Mouse (Mus musculus) heart, adult 8-10 months (tissue): ENCODE measurements around the gene Pigp. TPM values are rescaled to one million over a fixed set of nuclear protein-coding genes. Genes with fewer than 3 reads are reported as not detected.

Experiments used
- DNase-seq: peaks from one replicate; pipeline ENCODE4 v3.0.0; 2022; ENCODE audit warnings: low spot score
- total RNA-seq, 4 experiments: library from RNA; stranded (reverse); gene quantifications; 2 replicates each; pipeline ENCODE4 v1.2.4; 2022

Gene Pigp
- total RNA-seq, 4 experiments from 2014 or later = 130 to 147 (median 134) TPM

DNA sequence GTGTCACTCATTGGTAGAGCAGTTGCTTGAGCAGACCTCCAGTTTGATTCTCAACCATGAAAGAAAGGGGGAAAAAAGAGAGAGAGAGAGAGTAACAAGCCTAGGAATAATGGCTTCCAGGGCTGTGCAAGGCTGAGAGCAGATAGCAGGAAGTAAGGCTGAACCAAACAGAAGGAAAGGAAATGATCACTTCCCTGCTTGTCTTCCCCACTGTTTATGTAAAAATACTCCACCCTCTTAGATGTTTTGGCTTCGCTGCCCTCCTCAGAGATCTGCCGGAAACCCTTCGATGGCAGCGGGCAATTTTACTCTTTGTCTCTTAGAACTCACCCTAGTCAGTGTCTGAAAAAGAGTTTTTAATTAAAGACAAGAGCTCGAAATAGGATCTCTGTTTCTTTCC is 48.0 kb downstream of the Pigp start:
- no peak for DNase-seq

DNA sequence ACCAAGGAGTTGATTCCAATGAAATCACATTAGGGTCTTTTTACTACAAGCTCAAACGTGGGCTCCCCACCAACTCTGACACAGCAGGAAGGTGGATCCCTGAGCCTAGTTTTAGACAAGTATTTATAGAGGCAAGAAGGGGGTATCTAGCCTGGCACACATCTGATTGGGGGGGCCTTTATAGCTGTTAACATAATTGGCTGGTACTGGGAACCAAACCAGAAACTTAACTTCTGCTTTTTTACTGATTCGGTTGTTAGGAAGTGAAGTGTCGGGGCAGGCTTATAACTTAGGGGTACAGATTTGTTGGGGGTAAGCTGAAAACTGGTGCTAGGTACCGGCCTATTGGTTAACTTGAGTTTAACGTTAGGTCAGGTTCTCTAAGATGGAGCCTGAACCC is 51.4 kb downstream of the Pigp start:
- no peak for DNase-seq

DNA sequence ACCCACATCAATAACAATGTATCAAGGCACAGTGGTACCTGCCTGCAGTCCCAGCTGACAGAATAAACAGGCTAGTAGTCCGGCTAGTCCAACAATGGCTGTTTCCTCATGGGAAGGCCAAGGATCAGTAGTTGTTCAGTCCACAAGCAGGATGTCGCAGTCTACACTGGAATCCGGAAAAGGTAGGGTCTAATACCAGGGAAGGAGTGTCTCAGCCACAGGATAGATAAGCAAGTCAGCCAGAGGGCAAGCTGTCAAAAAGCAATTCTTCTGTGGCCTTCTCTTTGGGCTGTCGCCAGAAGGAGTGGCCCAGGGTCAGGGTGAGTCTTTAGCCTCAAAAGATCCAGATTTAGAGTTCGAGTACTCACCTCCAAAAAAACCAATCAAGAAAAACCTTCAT is 53.9 kb downstream of the Pigp start:
- peak; percentile 68 for DNase-seq

DNA sequence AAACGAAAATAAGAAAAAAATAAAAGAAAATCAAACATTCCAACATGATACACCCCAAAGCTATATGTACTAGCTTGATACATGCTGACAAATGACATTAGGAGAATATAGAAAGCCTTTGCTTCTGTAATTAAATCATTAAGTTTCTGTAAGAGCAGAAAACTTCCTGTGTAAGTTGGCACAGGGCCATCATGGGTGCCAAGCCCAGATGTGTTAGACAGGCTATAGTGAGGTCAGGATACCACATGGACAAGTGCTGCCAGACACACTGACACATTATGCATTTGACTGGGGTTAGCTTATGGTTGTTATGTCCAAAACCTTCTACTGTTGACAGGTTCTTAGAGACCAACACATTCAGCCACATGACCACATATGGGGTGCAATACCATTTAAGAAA is 56.4 kb downstream of the Pigp start:
- no peak for DNase-seq

DNA sequence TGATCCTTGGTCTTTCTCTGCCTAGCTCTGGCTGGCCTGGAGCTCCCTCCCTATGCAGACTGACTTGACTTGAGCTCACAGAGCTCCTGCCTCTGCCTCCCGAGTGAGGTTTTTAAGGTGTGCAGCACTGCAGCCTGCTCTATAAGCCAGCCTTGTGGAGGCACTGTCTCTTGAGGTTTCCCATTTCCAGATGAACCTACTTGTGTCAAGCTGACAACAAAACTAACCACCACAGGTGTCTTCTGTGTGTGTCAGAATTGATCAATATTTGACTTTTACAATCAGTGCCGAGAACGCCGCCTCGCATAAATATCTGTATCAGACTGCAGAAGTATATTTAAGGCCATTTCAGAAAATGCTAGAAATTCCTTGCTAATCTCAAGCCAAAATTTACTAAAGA is 57.0 kb downstream of the Pigp start:
- no peak for DNase-seq

DNA sequence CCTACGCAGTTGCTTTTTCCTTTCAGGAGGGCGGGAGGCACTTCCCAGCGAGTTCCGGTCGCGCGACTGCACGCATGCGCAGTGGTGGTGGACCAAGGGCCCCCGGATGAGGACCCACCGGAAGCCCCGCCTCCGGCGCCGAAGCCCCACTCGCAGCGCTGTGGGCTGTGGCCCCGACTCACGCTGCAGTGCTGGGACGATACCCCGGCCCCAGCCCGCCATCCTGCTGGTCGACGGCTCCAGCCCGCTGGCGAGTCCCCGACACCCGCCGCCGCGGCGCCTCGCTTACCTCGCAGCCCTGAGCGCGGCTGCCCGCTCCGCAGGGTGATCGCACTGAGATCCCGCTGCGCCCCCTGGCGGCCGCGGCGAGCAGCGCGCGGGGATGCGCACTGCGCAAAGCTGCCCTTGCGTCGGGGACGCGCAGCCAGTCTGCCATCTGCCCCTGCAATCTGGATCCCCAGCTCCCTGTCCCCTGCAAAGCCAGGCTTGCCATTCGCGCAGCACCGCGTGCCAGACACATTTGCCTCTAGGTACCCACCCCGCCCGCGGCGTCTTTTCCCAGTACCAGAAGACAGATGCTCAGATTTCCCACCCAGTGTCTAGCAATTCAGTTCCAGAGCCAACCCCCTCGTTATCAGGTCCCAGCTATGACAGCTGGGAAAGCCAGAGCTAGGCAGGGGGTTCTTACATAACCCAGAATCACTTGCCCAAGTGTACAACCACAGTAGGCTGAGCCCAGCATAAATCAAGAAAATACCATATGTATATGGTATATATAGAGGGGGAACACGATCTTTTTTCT is 58.2 kb downstream of the Pigp start, which contains the start of gene Hlcs:
Gene Hlcs, minus strand, starts transcription at position 343 of the 802 bp plus-strand sequence.
- DNase-seq = peak; percentile 97

DNA sequence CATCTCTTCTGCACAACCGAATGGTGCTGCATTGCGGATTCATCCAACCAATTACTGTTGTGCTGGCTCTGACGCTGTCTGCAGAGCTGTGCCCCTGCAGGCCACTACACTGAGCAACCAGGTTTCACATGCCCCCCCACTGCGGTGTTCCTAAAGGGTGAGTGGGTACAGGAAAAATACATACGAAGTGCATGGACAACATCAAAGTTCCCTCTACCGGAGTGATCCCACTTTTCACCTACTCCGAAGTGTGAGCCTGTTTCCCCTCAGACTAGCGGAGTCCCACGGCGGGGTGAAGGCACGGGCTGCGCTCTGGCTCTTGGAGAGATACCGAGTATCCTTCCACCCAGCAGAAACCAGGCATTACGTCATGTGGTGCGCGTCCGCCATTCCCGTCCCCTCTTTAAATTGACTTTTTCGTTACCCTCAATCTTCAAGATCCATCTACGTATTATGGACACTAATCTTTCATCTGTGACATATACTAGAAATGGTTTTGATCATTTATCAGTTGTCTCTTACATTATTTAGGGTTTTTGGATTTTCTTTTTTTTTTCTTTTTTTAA is 58.9 kb downstream of the Pigp start:
- DNase-seq = peak; percentile 76

DNA sequence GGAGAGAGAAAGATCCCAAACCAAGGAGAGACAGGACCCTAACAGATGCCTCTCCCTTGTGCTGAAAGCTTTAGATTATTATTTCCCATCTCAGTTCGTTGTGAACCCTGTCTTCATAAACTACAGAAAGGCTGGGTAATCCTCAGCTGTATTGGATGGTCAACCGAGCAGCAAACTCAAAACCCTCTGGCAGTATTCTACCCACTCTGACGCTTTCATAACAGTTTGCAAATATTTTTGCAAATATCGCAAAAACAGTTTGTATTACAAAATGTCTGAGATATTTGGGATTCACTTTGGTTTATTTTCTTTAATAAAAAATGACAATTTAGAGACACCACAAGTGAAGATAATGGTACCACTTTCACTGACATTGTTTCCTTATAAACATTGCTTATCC is 59.7 kb downstream of the Pigp start:
- DNase-seq = no peak

DNA sequence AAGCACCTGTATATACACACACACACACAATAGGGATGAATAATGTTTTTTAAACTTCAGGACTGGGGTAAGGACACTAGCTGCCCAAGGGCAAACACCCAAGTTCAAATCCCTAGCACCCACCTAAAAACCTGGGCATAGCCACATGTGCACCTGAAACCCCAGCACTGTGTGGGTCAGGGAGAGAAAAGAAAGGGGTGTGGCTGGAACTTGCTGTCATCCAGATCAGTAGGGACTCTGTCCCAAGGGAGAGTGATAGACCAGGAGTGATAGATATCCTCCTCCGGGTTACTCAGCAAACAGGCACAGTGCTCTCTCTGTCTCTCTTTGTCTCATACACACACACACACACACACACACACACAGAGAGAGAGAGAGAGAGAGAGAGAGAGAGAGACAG is 60.2 kb downstream of the Pigp start:
- DNase-seq = no peak

DNA sequence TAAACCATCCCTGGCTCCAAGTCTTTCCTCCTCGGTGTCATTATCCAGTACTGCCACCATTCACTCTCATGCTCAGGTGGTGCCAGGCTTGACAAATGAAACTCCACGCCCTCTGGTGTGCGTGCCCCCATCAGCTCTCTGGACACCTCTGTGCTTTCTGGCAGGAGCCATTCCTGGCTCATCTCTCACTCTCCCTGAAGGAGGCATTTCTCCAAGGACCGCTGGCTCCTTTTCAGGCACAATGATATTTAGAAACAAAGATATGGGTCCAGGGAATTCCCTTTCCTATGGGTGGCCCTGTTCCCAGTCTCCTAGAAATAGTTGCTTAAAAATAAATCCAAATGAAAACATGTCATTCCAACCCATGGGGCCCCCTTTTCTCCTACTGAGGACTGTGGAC is 62.6 kb downstream of the Pigp start:
- peak; percentile 36 for DNase-seq

Other genes with a start within 250 kb of the Pigp start
- 10 to 100 TPM in 2 of 4 experiments, 1 to 10 TPM in 2; 6.1 to 10.7 (median 8.9) TPM for gene Hlcs, start 58.3 kb downstream of the Pigp start, total RNA-seq
- 1 to 10 TPM; 4.1 to 4.5 (median 4.3) TPM for gene Ripply3, start 43.4 kb downstream of the Pigp start, total RNA-seq
- 10 to 100 TPM; 74.5 to 84.2 (median 76.6) TPM for gene Ttc3, start 1.2 kb downstream of the Pigp start, total RNA-seq
- gene Vps26c, start 155.0 kb upstream of the Pigp start, total RNA-seq = 10 to 100 TPM; 19.9 to 23.4 (median 22.0) TPM
- 10 to 100 TPM; 70.5 to 87.1 (median 79.0) TPM for gene Dyrk1a, start 198.2 kb upstream of the Pigp start, total RNA-seq